Mouse (Mus musculus) liver, adult 2 months (tissue): ENCODE measurements around the gene Rara.

Experiments
- CTCF ChIP-seq: fragments of 200-500 bp; IDR thresholded peaks from 2 replicates; pipeline ENCODE4 v1.5.1; 2011; ENCODE audit warnings: low read depth, low read length, control low read depth
- POLR2A ChIP-seq: fragments of 200-500 bp; IDR thresholded peaks from 2 replicates; pipeline ENCODE4 v1.6.1; 2011; ENCODE audit warnings: low read length, control low read depth; ENCODE audit not compliant: insufficient read depth; ENCODE audit errors: extremely low read depth

DNA sequence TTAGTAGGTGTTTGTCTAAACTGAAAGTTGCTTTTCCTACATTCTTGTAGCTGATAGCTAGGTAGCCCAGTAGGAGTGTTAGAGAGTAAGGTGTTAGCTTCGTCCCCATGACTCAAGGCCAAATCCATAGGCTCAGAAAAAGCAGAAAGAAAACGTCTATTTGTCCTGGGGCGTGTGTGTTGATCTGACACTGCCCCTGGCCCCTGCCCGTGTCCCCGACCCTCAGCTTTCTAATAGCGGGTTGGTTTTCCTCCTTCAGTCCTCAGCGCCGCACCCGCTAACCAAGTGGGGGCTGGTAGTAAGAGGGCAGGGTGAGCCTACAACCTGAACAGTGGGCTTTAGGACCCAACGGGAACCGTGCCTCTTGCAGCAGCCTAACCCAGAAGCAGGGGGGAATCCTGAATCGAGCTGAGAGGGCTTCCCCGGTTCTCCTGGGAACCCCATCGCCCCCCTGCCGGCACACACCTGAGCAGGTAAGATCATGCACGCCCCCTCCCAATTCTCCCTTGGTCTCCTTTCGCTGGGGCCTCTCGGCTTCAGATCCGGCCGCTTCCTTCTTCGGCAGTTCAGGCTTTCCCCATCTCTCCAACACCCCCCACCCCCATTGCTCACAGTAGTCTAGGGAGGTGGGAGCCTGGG lies at the start of gene Rara:
- TF ChIP-seq POLR2A (no peak), CTCF (no peak)
